8 mouse cellular contexts compared by ENCODE assay signal in the genomic region with DNA sequence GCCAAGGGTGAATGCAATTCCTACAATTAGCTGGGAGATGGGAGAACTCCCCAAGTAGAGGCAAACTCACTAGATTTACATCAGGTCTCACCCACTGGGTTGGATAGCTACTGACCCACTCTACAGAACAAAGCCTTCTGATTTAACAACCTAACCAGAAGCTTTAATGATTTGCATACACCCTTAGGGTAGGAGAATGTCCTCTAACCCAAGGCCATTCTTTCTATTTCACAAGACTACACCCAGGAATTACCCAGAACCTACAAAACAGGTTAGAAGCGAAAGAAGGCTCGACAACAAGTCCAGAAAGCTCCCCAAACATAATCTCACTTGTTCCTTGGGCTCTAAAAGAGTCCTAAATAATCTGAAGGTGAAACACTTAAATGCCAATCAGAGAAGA. TPM values are rescaled to one million over a fixed set of nuclear protein-coding genes. Genes with fewer than 3 reads are reported as not detected.
DNase-seq lines count a peak whose midpoint lies in the region; ATAC-seq and TF ChIP-seq lines count a peak whose summit lies in the region.
"Had no signal": no experiment of that assay in that cellular context is flagged by ENCODE, and none has a peak within 500 bp of the region (broad histone marks: within the 10 kb centered on the region; RNA-seq: fewer than 3 reads in every experiment).

No protein-coding gene starts in this region.

- no peaks in the 10 kb centered on the region for H3K9me3 ChIP-seq in E14TG2a.4 (ENCODE audit: low read length)
- H3K9me3 ChIP-seq in heart, postnatal 0 days (replicated peaks; ENCODE audit: control insufficient read depth, low read length), result no peaks in the 10 kb centered on the region
- H3K9me3 ChIP-seq in liver, embryonic 16.5 days (replicated peaks; ENCODE audit: control insufficient read depth, low read length), result no peaks in the 10 kb centered on the region

- H3K36me3 ChIP-seq in C2C12 (ENCODE audit: control insufficient read depth, insufficient read depth), result peaks cover 9% of the 10 kb centered on the region
- peaks cover 28% of the 10 kb centered on the region for H3K36me3 ChIP-seq in E14TG2a.4 (ENCODE audit: insufficient read depth, low read length)
- H3K36me3 ChIP-seq in heart, postnatal 0 days (replicated peaks; ENCODE audit: control insufficient read depth, insufficient read depth, low read length), result no peaks in the 10 kb centered on the region
- no peaks in the 10 kb centered on the region; the same call in 1 of the 2 replicates for H3K36me3 ChIP-seq in liver, embryonic 16.5 days (ENCODE audit: control insufficient read depth, insufficient read depth)

- H3K4me3 ChIP-seq in C2C12 (ENCODE audit: insufficient read depth, poor library complexity, severe bottlenecking), result peak overlapping the region; percentile 84
- peak overlapping the region; percentile 96 for H3K4me3 ChIP-seq in E14TG2a.4 (replicated peaks; ENCODE audit: low read length)
- H3K4me3 ChIP-seq in heart, postnatal 0 days (ENCODE audit: low read depth, low read length), result peak overlapping the region; percentile 82
- peak overlapping the region; percentile 68 for H3K4me3 ChIP-seq in liver, embryonic 16.5 days (ENCODE audit: low read depth, low read length)

- peaks cover 68% of the 10 kb centered on the region for H3K79me2 ChIP-seq in C2C12 (ENCODE audit: control insufficient read depth, insufficient read depth)

- H3K27me3 ChIP-seq in C2C12 (ENCODE audit: control insufficient read depth, insufficient read depth, insufficient read length) (no peaks in the 10 kb centered on the region), E14TG2a.4 (ENCODE audit: insufficient read depth, low read length) (no peaks in the 10 kb centered on the region)
- no peaks in the 10 kb centered on the region for H3K27me3 ChIP-seq in heart, postnatal 0 days (ENCODE audit: control insufficient read depth, insufficient read depth, low read length)
- H3K27me3 ChIP-seq in liver, embryonic 16.5 days (ENCODE audit: control insufficient read depth, insufficient read depth, low read depth, low read length), result no peaks in the 10 kb centered on the region

- TF ChIP-seq EP300 in heart, postnatal 0 days (IDR thresholded peaks at IDR 0.05; ENCODE audit: low read depth), result no peak

- peaks cover 70% of the 10 kb centered on the region for H3K4me1 ChIP-seq in E14TG2a.4 (replicated peaks; ENCODE audit: low read depth, low read length)
- peaks cover 25% of the 10 kb centered on the region for H3K4me1 ChIP-seq in heart, postnatal 0 days (ENCODE audit: control insufficient read depth, insufficient read depth)
- peaks cover 7% of the 10 kb centered on the region for H3K4me1 ChIP-seq in liver, embryonic 16.5 days (ENCODE audit: control insufficient read depth, low read depth, low read length)

- DNase-seq in heart, postnatal 0 days (ENCODE audit: low spot score), result no peak
- DNase-seq in retina, embryonic 14.5 days (ENCODE audit: low spot score), result no peak
- DNase-seq in adipocyte (ENCODE audit: low spot score), result no peak
- DNase-seq in cerebellum, postnatal 4 days (ENCODE audit: low spot score in 2 of 2), result no peak
- DNase-seq: thymus, postnatal 36 days had no signal

- H3K9ac ChIP-seq in heart, postnatal 0 days (replicated peaks; ENCODE audit: low read depth, low read length), result peak overlapping the region; percentile 80
- H3K9ac ChIP-seq in liver, embryonic 16.5 days (ENCODE audit: low read depth, low read length), result peak overlapping the region; percentile 7; the same call in 1 of the 2 replicates

- 54% methylated on average over 2 of the region's 2 CpGs for WGBS in heart, postnatal 0 days
- 72% methylated on average over 2 of the region's 2 CpGs for WGBS in liver, embryonic 16.5 days (ENCODE audit: insufficient replicate concordance)

- H3ac ChIP-seq in C2C12 (ENCODE audit: control insufficient read depth, insufficient read length, low read depth), result no peak overlapping the region

- peak overlapping the region; percentile 97 for H3K4me2 ChIP-seq in heart, postnatal 0 days (ENCODE audit: low read depth, low read length)
- peak overlapping the region; percentile 91 for H3K4me2 ChIP-seq in liver, embryonic 16.5 days (ENCODE audit: low read depth, low read length)

- TF ChIP-seq CTCF in C2C12 (IDR thresholded peaks at IDR 0.05; ENCODE audit: control insufficient read depth, insufficient read depth, insufficient read length) (no peak), E14TG2a.4 (conservative IDR thresholded peaks at IDR 0.05; ENCODE audit: low read length) (no peak)
- no peak for TF ChIP-seq CTCF in heart, postnatal 0 days (IDR thresholded peaks at IDR 0.05; ENCODE audit: low read depth)

- H3K79me3 ChIP-seq in C2C12 (ENCODE audit: low read depth), result peaks cover 58% of the 10 kb centered on the region

- no peak for ATAC-seq in heart, postnatal 0 days (ENCODE audit: insufficient read depth, low read depth)
- ATAC-seq in liver, embryonic 16.5 days (ENCODE audit: low read depth), result no peak

- peak overlapping the region; percentile 88 for H3K27ac ChIP-seq in heart, postnatal 0 days (ENCODE audit: low read depth)
- H3K27ac ChIP-seq in liver, embryonic 16.5 days (ENCODE audit: low read length), result no peak overlapping the region

TF ChIP-seq in C2C12, 6 proteins besides CTCF, POLR2A, EP300 and RAD21:
- no peak for TF ChIP-seq USF1 (IDR thresholded peaks at IDR 0.05; ENCODE audit: low read depth)
- TF ChIP-seq CEBPB (IDR thresholded peaks at IDR 0.05; ENCODE audit: low read depth), result no peak
- TF ChIP-seq MYOD1 (IDR thresholded peaks at IDR 0.05; ENCODE audit: control insufficient read depth, insufficient read length, low read depth), result no peak
- TF ChIP-seq MYOG (IDR thresholded peaks at IDR 0.05; ENCODE audit: control insufficient read depth, extremely low read depth, insufficient read length), result no peak
- no peak for TF ChIP-seq MAX (IDR thresholded peaks at IDR 0.05)
- TF ChIP-seq FOSL1 (IDR thresholded peaks at IDR 0.05; ENCODE audit: insufficient read depth, low read length, poor library complexity, severe bottlenecking), result no peak
TF ChIP-seq in C2C12: peak in this region for 0.

RNA-seq across cellular contexts. Expression of gene Akap1, which starts 2.0 kb away (rescaled TPM):
- 24.8 TPM for polyA plus RNA-seq in C2C12 (2012; fragmentation: generic; extraction: Trizol)
- total RNA-seq in heart, postnatal 0 days (2014; rRNA removed; ENCODE audit: low replicate concordance), result 125 and 144 TPM in 2 replicates
- 51.4 and 54.0 TPM in 2 replicates for polyA plus RNA-seq in heart, postnatal 0 days (2015; fragmentation: Nextera tagmentation; extraction: Ambion mirVana)
- polyA plus RNA-seq in liver, embryonic 16.5 days (2015; fragmentation: Nextera tagmentation; extraction: Ambion mirVana), result 7.7 and 9.5 TPM in 2 replicates
